Mouse (Mus musculus): Measurements from ENCODE around the gene Olfr1502. TPM values are rescaled to one million over a fixed set of nuclear protein-coding genes. Genes with fewer than 3 reads are reported as not detected.
"Not testable (repeated sequence)": the region's sequence is repeated elsewhere in the genome, so short reads cannot be mapped to it uniquely, and the experiment has no call there.

Olfr1502 gene
- polyA plus RNA-seq (2011; ENCODE audit: insufficient read depth, insufficient read length, low replicate concordance, missing spikeins), result not detected in 2 replicates

GRCm38 (mm10) chr19:13861495-13861894 is at the start of gene Olfr1502:
Gene Olfr1502 (plus strand): TSS chr19:13861795.
- H3K4me3 ChIP-seq (replicated peaks; ENCODE audit: control insufficient read depth, low read depth, low read length), result no peak within 1 kb of the TSS
- no peak within 1 kb of the TSS for H3K27ac ChIP-seq (ENCODE audit: control insufficient read depth, insufficient read depth, low read depth, low read length, poor library complexity)
- TF ChIP-seq CTCF (IDR thresholded peaks at IDR 0.05; ENCODE audit: control insufficient read depth, insufficient read depth, low read length) (no peak), POLR2A (IDR thresholded peaks at IDR 0.05; ENCODE audit: borderline replicate concordance, control insufficient read depth, low read depth, low read length) (no peak)
- H3K4me1 ChIP-seq (ENCODE audit: control insufficient read depth, insufficient read depth, low read length), result no peaks in the 10 kb centered on the region
- WGBS, result 72% methylated on average over 1 of the region's 1 CpGs

GRCm38 (mm10) chr19:13812823-13813222 is 48.8 kb upstream of the Olfr1502 start:
- 59% methylated on average over 2 of the region's 2 CpGs for WGBS
- Histone ChIP-seq H3K27ac (ENCODE audit: control insufficient read depth, insufficient read depth, low read depth, low read length, poor library complexity) (no peak overlapping the region), H3K4me1 (ENCODE audit: control insufficient read depth, insufficient read depth, low read length) (no peaks in the 10 kb centered on the region), H3K4me3 (replicated peaks; ENCODE audit: control insufficient read depth, low read depth, low read length) (no peak overlapping the region)
- TF ChIP-seq CTCF (IDR thresholded peaks at IDR 0.05; ENCODE audit: control insufficient read depth, insufficient read depth, low read length), result no peak
- TF ChIP-seq POLR2A (IDR thresholded peaks at IDR 0.05; ENCODE audit: borderline replicate concordance, control insufficient read depth, low read depth, low read length), result no peak

- no peak for TF ChIP-seq CTCF (IDR thresholded peaks at IDR 0.05; ENCODE audit: control insufficient read depth, insufficient read depth, low read length)
- TF ChIP-seq POLR2A (IDR thresholded peaks at IDR 0.05; ENCODE audit: borderline replicate concordance, control insufficient read depth, low read depth, low read length), result no peak
- Histone ChIP-seq H3K4me1 (ENCODE audit: control insufficient read depth, insufficient read depth, low read length) (no peaks in the 10 kb centered on the region), H3K4me3 (replicated peaks; ENCODE audit: control insufficient read depth, low read depth, low read length) (no peak overlapping the region), H3K27ac (ENCODE audit: control insufficient read depth, insufficient read depth, low read depth, low read length, poor library complexity) (no peak overlapping the region)
- 31% methylated on average over 5 of the region's 5 CpGs for WGBS
Observed at GRCm38 (mm10) chr19:13818827-13819226, 42.8 kb upstream of the Olfr1502 start.

- TF ChIP-seq CTCF (IDR thresholded peaks at IDR 0.05; ENCODE audit: control insufficient read depth, insufficient read depth, low read length) (no peak), POLR2A (IDR thresholded peaks at IDR 0.05; ENCODE audit: borderline replicate concordance, control insufficient read depth, low read depth, low read length) (no peak)
- no peak within 1 kb of the TSS for H3K27ac ChIP-seq (ENCODE audit: control insufficient read depth, insufficient read depth, low read depth, low read length, poor library complexity)
- no peak within 1 kb of the TSS for H3K4me3 ChIP-seq (replicated peaks; ENCODE audit: control insufficient read depth, low read depth, low read length)
- H3K4me1 ChIP-seq (ENCODE audit: control insufficient read depth, insufficient read depth, low read length), result no peaks in the 10 kb centered on the region
Observed at GRCm38 (mm10) chr19:13819347-13819746, 42.2 kb upstream of the Olfr1502 start, which contains the start of gene Olfr1499. Gene Olfr1499 (minus strand): TSS chr19:13819447.

GRCm38 (mm10) chr19:13820847-13821246 is 40.7 kb upstream of the Olfr1502 start:
- no peak overlapping the region for H3K27ac ChIP-seq (ENCODE audit: control insufficient read depth, insufficient read depth, low read depth, low read length, poor library complexity)
- 17% methylated on average over 5 of the region's 5 CpGs for WGBS
- H3K4me3 ChIP-seq (replicated peaks; ENCODE audit: control insufficient read depth, low read depth, low read length), result no peak overlapping the region
- TF ChIP-seq CTCF (IDR thresholded peaks at IDR 0.05; ENCODE audit: control insufficient read depth, insufficient read depth, low read length), result no peak
- no peak for TF ChIP-seq POLR2A (IDR thresholded peaks at IDR 0.05; ENCODE audit: borderline replicate concordance, control insufficient read depth, low read depth, low read length)
- no peaks in the 10 kb centered on the region for H3K4me1 ChIP-seq (ENCODE audit: control insufficient read depth, insufficient read depth, low read length)

GRCm38 (mm10) chr19:13828447-13828846 is 33.1 kb upstream of the Olfr1502 start:
- no peak overlapping the region for H3K27ac ChIP-seq (ENCODE audit: control insufficient read depth, insufficient read depth, low read depth, low read length, poor library complexity)
- no peak overlapping the region for H3K4me3 ChIP-seq (replicated peaks; ENCODE audit: control insufficient read depth, low read depth, low read length)
- WGBS, result 69% methylated on average over 3 of the region's 3 CpGs
- H3K4me1 ChIP-seq (ENCODE audit: control insufficient read depth, insufficient read depth, low read length), result no peaks in the 10 kb centered on the region
- TF ChIP-seq CTCF (IDR thresholded peaks at IDR 0.05; ENCODE audit: control insufficient read depth, insufficient read depth, low read length) (no peak), POLR2A (IDR thresholded peaks at IDR 0.05; ENCODE audit: borderline replicate concordance, control insufficient read depth, low read depth, low read length) (no peak)

- Histone ChIP-seq H3K4me3 (replicated peaks; ENCODE audit: control insufficient read depth, low read depth, low read length) (no peak within 1 kb of the TSS), H3K27ac (ENCODE audit: control insufficient read depth, insufficient read depth, low read depth, low read length, poor library complexity) (no peak within 1 kb of the TSS), H3K4me1 (ENCODE audit: control insufficient read depth, insufficient read depth, low read length) (no peaks in the 10 kb centered on the region)
- TF ChIP-seq CTCF (IDR thresholded peaks at IDR 0.05; ENCODE audit: control insufficient read depth, insufficient read depth, low read length), result no peak
- TF ChIP-seq POLR2A (IDR thresholded peaks at IDR 0.05; ENCODE audit: borderline replicate concordance, control insufficient read depth, low read depth, low read length), result no peak
Observed at GRCm38 (mm10) chr19:13830388-13830787, 31.2 kb upstream of the Olfr1502 start, which contains the start of gene Olfr1500. Gene Olfr1500 (minus strand): TSS chr19:13830488.

- not testable (repeated sequence) for H3K27ac ChIP-seq (ENCODE audit: control insufficient read depth, insufficient read depth, low read depth, low read length, poor library complexity); H3K4me1 ChIP-seq (ENCODE audit: control insufficient read depth, insufficient read depth, low read length); H3K4me3 ChIP-seq (replicated peaks; ENCODE audit: control insufficient read depth, low read depth, low read length)
Observed at GRCm38 (mm10) chr19:13850592-13850991, 11.0 kb upstream of the Olfr1502 start, which contains the start of gene Olfr1501. Gene Olfr1501 (minus strand): TSS chr19:13850692.

- Histone ChIP-seq H3K4me1 (ENCODE audit: control insufficient read depth, insufficient read depth, low read length) (no peaks in the 10 kb centered on the region), H3K4me3 (replicated peaks; ENCODE audit: control insufficient read depth, low read depth, low read length) (no peak within 1 kb of the TSS), H3K27ac (ENCODE audit: control insufficient read depth, insufficient read depth, low read depth, low read length, poor library complexity) (no peak within 1 kb of the TSS)
- TF ChIP-seq CTCF (IDR thresholded peaks at IDR 0.05; ENCODE audit: control insufficient read depth, insufficient read depth, low read length) (no peak), POLR2A (IDR thresholded peaks at IDR 0.05; ENCODE audit: borderline replicate concordance, control insufficient read depth, low read depth, low read length) (no peak)
- 38% methylated on average over 1 of the region's 1 CpGs for WGBS
Observed at GRCm38 (mm10) chr19:13897828-13898227, 36.2 kb downstream of the Olfr1502 start, which contains the start of gene Olfr1504. Gene Olfr1504 (minus strand): TSS chr19:13897928.

Other genes with a start within 250 kb of the Olfr1502 start
- not detected in 2 replicates for gene Olfr1487, start 244.4 kb upstream of the Olfr1502 start, polyA plus RNA-seq (2011; ENCODE audit: insufficient read depth, insufficient read length, low replicate concordance, missing spikeins)
- 0.20 and 0.40 TPM in 2 replicates for gene Olfr1489, start 230.2 kb upstream of the Olfr1502 start, polyA plus RNA-seq (2011; ENCODE audit: insufficient read depth, insufficient read length, low replicate concordance, missing spikeins)
- gene Olfr1490, start 210.7 kb upstream of the Olfr1502 start, polyA plus RNA-seq (2011; ENCODE audit: insufficient read depth, insufficient read length, low replicate concordance, missing spikeins), result not detected in 2 replicates
- not detected in 2 replicates for gene Olfr1491, start 164.5 kb upstream of the Olfr1502 start, polyA plus RNA-seq (2011; ENCODE audit: insufficient read depth, insufficient read length, low replicate concordance, missing spikeins)
- gene Olfr1493-ps1, start 138.5 kb upstream of the Olfr1502 start, polyA plus RNA-seq (2011; ENCODE audit: insufficient read depth, insufficient read length, low replicate concordance, missing spikeins), result not detected in 2 replicates
- not detected in 2 replicates for gene Olfr1494, start 122.1 kb upstream of the Olfr1502 start, polyA plus RNA-seq (2011; ENCODE audit: insufficient read depth, insufficient read length, low replicate concordance, missing spikeins)
- gene Olfr1495, start 97.2 kb upstream of the Olfr1502 start, polyA plus RNA-seq (2011; ENCODE audit: insufficient read depth, insufficient read length, low replicate concordance, missing spikeins), result not detected in 2 replicates
- gene Olfr1496, start 83.9 kb upstream of the Olfr1502 start, polyA plus RNA-seq (2011; ENCODE audit: insufficient read depth, insufficient read length, low replicate concordance, missing spikeins), result not detected in 2 replicates
- gene Olfr1497, start 63.6 kb upstream of the Olfr1502 start, polyA plus RNA-seq (2011; ENCODE audit: insufficient read depth, insufficient read length, low replicate concordance, missing spikeins), result not detected in 2 replicates
- gene Olfr1499, start 42.3 kb upstream of the Olfr1502 start, polyA plus RNA-seq (2011; ENCODE audit: insufficient read depth, insufficient read length, low replicate concordance, missing spikeins), result not detected in 2 replicates
- not detected in 2 replicates for gene Olfr1500, start 31.3 kb upstream of the Olfr1502 start, polyA plus RNA-seq (2011; ENCODE audit: insufficient read depth, insufficient read length, low replicate concordance, missing spikeins)
- gene Olfr1501, start 11.1 kb upstream of the Olfr1502 start, polyA plus RNA-seq (2011; ENCODE audit: insufficient read depth, insufficient read length, low replicate concordance, missing spikeins), result not detected in 2 replicates
- gene Olfr1504, start 36.1 kb downstream of the Olfr1502 start, polyA plus RNA-seq (2011; ENCODE audit: insufficient read depth, insufficient read length, low replicate concordance, missing spikeins), result not detected in 2 replicates
- gene Olfr1505, start 51.7 kb downstream of the Olfr1502 start, polyA plus RNA-seq (2011; ENCODE audit: insufficient read depth, insufficient read length, low replicate concordance, missing spikeins), result not detected in 2 replicates